Mouse (Mus musculus) ovary, postnatal 10 days (tissue): ENCODE data around the gene Tmem45a2.
"Not testable (repeated sequence)": the region's sequence is repeated elsewhere in the genome, so short reads cannot be mapped to it uniquely, and the experiment has no call there.

Experiments
- DNase-seq: peaks from one replicate; pipeline ENCODE4 v3.0.0; 2022; ENCODE audit warnings: low spot score

Tmem45a2 gene

GRCm38 (mm10) chr16:57071132-57071639, at the start of gene Tmem45a2:
Tmem45a2 (minus strand) TSS chr16:57071372.
- DNase-seq: no peak

- DNase-seq: no peak
Observed at GRCm38 (mm10) chr16:57117562-57117961, 46.4 kb upstream of the Tmem45a2 start.

GRCm38 (mm10) chr16:57116066-57116465, 44.9 kb upstream of the Tmem45a2 start:
- DNase-seq: no peak

GRCm38 (mm10) chr16:57106185-57106960, 35.2 kb upstream of the Tmem45a2 start:
- DNase-seq: no peak

GRCm38 (mm10) chr16:57101174-57101573, 30.0 kb upstream of the Tmem45a2 start:
- no peak for DNase-seq

- no peak for DNase-seq
Observed at GRCm38 (mm10) chr16:57099572-57100237, 28.5 kb upstream of the Tmem45a2 start.

- no peak for DNase-seq
Observed at GRCm38 (mm10) chr16:57098468-57099144, 27.4 kb upstream of the Tmem45a2 start.

GRCm38 (mm10) chr16:57092911-57093605, 21.9 kb upstream of the Tmem45a2 start:
- DNase-seq: no peak

GRCm38 (mm10) chr16:57092460-57092859, 21.3 kb upstream of the Tmem45a2 start:
- DNase-seq: no peak

- DNase-seq: no peak
Observed at GRCm38 (mm10) chr16:57079577-57079976, 8.4 kb upstream of the Tmem45a2 start.

GRCm38 (mm10) chr16:57075986-57076385, 4.8 kb upstream of the Tmem45a2 start:
- DNase-seq: no peak

GRCm38 (mm10) chr16:57062045-57062444, 9.1 kb downstream of the Tmem45a2 start:
- DNase-seq: no peak

- no peak for DNase-seq
Observed at GRCm38 (mm10) chr16:57056995-57057394, 14.2 kb downstream of the Tmem45a2 start.

- no peak for DNase-seq
Observed at GRCm38 (mm10) chr16:57049974-57050373, 21.2 kb downstream of the Tmem45a2 start.

GRCm38 (mm10) chr16:57038600-57038999, 32.6 kb downstream of the Tmem45a2 start:
- no peak for DNase-seq

- DNase-seq: no peak
Observed at GRCm38 (mm10) chr16:57030150-57030885, 40.9 kb downstream of the Tmem45a2 start.

- not testable (repeated sequence) for DNase-seq
Observed at GRCm38 (mm10) chr16:56998283-56998682, 72.9 kb downstream of the Tmem45a2 start.
